Mouse (Mus musculus) heart, postnatal 36 days (tissue): ENCODE measurements around the gene Tmem120b. TPM values are rescaled to one million over a fixed set of nuclear protein-coding genes. Genes with fewer than 3 reads are reported as not detected.
A peak's percentile ranks its signal among the peaks of the same experiment; 100 is the strongest.

Experiments
- DNase-seq, 2 experiments: peaks; one replicate each; pipeline ENCODE4 v3.0.0; 2021 to 2022
- intact Hi-C: fragments of 180-260 bp; cut with DNase I; formaldehyde crosslinking; loops from one replicate; pipeline ENCODE4 v1.15.1; 2025
- total RNA-seq, 2 experiments: library from RNA; stranded (reverse); gene quantifications; 2 replicates each; pipeline ENCODE4 v1.2.3; 2021

Gene Tmem120b
- total RNA-seq, result 10 to 100 TPM in 1 of 2 experiments, 1 to 10 TPM in 1; 7.3 to 10.7 TPM

DNA sequence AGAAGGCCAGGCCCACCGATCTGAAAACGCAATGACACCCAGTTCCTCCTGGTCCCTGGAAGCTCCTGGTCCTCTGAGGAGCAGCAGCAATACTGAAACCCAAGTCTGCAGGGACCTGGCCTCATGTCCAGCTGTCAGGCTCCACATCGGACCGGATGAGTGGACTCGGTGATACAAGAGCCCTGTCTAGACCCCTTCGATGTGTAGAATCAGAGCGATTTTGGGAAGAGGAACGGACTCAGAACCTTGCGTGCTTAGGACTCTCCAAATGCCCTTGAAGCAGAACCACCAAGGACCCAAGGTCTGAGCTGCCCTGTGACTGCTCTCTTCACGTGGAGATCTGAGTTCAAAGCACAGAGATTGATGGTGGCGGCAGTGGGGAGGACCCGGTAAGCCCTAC, at the start of gene Tmem120b:
Gene Tmem120b, plus strand, starts transcription at position 301 of the 400 bp plus-strand sequence.
- no peak for DNase-seq
- intact Hi-C loops, result no loop called here

DNA sequence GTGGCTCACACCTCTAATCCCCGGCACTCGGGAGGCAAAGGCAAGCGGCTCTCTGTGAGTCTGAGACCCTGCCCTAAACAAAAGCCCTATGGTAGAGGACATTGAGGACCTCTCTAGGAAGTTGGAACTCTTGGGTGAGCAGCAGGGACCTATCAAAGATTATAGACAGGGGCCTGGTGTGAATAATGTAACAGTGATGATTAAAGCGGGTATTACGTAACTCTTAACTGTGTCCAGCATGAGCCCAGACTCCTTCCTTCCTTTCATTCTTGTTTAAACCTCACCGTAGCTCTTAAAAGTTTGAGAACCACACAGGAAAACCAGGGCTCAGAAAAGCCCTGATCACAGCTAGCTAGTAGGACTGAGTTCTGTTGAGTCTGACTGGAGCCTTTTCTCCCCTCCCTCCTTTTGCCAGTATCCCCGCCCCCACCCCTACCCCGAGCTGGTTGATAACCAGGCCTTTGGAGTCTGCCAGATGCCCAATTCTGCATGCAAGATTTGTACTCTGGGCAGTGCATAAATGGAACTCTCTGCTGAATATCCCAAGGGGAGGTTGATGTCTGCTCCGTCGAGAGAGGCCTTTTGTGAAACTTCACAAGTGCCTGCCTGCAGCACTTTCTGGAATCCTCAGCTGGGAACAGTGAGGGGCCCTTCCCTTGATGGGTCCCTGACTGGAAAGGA, 48.7 kb upstream of the Tmem120b start:
- peak in 1 of 2 experiments; percentile 42 for DNase-seq
- intact Hi-C loops, result no loop called here

DNA sequence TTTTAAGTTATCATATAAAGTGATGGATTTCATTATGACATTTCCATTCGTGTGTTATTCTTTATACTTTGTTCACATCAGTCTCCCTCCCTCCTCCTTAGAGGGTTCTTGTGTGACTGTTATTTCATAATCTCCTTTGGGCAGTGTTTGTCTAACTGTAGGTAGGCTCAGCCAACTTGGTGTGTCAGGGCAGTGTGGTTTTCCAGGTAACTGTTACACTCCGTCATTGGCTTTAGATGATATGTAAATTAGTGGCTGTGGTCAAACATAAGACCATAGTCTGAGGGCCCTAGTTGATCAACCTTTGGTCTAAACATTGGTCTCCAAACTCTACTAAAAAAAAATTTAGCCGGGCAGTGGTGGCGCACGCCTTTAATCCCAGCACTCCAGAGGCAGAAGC, 47.8 kb upstream of the Tmem120b start:
- intact Hi-C loops, result no loop called here

DNA sequence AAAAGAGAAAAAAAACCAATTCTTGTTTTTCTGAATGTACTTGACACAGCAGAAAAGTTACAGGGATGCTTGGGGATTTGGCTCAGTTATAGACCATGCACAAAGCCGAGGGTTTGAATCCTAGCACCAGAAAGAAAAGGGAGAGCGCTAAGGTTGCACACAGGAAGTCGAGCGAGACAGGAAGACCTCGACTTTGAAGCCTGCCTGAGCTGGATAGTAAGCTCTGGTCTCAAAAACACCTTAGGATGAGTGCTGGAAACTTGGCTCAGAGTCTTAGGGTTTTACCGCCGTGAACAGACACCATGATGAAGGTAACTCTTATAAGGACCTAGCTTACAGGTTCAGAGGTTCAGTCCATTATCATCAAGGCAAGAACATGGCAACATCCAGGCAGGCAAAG, 46.8 kb upstream of the Tmem120b start:
- intact Hi-C loops, result no loop called here
- DNase-seq, result no peak

More for the DNA sequence above, 47.8 kb upstream of the Tmem120b start:
- no peak for DNase-seq

DNA sequence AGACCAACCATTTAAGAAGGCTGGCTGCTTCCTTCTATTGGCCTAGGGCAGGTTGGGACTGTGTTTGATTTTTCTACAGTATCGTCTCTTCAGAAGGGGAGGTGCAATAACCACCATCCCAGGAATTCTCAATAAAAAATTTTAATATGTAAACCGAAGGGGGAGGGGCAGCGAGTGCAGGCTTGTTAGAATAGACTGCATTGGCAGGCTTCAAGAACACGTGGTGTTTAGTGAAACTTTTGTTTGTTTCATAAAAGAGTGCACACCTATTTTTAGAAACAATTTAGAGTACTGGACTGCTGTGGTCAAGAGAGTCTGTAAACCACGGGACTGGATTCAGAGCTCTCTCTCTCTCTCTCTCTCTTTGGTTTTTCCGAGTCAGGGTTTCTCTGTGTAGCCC, 45.2 kb upstream of the Tmem120b start:
- intact Hi-C loops, result no loop called here
- no peak for DNase-seq

DNA sequence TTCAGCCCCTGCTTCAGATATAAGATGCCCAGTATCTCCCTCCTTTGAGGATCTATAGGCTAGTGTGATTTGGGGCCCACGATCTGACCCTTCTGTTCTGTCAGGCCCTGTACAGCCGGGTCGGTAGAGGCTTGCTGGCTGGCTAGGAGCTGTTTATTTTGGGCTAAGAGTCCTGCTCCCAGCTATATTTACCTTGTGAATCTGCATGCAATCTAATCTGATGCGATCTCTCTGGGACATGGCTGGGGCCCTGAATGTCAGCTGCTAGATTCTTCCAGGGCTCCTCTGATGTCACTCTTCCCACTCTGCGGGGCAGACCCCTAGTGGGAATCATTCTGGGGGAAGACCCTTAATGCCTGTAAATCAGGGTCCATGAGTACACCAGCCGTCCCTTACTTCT, 43.9 kb upstream of the Tmem120b start:
- intact Hi-C loops, result no loop called here
- DNase-seq, result no peak

DNA sequence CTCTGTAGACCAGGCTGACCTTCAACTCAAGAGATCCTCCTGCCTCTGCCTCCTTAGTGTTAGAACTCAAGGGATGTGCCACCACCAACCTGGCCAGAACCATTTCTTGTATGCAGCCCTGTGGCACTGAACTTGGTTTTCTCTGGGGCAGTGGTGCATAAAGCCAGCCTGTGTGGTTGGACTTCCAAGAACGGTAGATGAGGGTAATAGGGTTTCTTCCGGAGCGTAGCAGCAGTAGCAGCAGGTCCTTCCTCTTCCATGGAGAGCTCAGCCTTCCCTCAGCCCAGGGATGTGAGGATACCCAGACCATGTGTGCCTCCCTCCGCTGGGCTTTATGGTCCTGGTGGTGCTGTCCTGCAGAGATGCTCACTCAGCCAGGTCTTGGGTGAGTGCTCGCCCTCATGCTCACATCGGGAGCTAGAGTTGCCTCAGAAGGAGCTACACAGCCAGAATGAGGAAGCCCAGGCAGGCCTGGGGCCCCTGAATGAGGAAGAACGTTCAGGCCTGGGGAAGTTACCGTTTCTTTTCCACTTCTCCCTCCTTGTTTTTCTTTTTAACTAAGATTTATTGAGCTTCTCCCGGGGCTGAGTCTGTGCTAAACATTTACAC, 43.1 kb upstream of the Tmem120b start:
- intact Hi-C loops, result no loop called here
- DNase-seq, result peak in 1 of 2 experiments; percentile 25

DNA sequence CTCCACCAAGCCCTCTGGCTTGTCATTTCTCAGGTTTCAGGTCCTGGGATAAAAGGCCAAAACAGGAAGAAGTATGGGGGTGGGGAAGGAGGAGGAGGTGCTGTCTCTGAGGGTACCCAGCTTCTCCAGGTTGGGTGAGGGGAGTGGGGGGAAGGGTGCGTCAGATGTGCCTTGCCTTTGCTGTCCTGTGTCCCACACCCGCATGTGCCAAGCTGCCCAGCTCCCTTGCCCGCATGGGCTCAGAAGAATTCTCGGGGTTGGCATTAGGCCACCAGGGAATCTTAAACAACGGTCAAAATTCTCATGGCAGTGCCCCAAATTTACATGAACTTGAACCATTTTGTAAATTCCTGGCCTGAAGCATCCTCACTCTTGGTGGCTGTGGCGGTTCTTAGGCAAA, 41.8 kb upstream of the Tmem120b start:
- intact Hi-C loops, result no loop called here
- DNase-seq, result no peak

DNA sequence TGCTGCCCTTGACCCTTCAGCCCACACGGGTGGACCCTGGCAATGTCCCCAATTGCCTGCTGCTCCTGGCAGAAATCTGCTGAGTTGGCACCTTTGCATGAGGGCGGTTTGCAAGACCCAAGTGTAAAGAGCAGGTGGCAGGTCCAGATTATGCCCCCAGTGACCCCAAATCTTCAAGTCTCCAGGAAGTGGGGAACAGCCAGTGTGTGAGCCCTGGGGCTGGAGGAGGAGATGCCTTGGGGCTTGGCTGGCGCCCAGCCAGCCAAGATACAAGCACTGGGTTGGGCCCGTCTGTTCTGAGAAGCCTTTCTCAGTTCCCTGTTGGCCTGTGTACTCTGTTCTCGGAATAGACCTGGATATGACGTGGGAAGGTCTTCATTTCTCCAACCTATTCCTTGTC, 40.8 kb upstream of the Tmem120b start:
- intact Hi-C loops, result no loop called here

DNA sequence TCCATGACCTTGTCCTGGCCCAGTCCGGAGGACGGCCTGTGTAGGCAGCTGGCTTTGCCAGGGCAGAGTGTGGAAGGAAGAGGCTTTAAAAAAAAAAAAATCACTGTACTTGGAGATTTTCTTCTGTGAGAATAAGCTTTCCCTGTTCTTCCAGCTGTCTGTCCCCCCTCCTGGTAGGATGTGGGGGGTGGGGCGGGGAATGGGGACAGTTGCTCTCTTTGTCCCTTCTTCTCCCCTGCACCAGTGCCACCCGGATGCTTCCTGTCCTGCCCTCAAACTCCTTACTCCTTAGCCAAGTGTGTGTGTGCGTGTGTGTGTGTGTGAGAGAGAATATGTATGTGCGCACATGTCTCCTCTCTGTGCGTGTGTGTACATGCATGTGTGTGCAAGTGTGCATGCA, 38.5 kb upstream of the Tmem120b start:
- intact Hi-C loops, result no loop called here
- no peak for DNase-seq

More for the DNA sequence above, 40.8 kb upstream of the Tmem120b start:
- DNase-seq, result peak in 1 of 2 experiments; percentile 31

DNA sequence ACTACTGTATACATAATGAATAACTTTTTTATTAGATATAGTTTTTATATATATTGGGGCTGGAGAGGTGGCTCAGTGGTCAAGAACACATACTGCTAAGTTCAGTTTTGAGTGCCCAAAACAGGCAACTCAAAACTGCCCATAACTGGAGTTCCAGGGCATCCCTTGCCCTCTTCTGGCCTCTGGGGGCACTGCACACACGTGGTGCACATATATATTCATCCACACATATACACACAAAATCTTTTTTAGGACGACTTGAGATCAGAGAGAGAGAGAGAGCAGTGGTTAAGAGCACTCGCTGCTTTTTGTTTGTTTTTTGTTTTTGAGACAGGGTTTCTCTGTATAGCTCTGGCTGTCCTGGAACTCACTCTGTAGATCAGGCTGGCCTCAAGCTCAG, 36.9 kb upstream of the Tmem120b start:
- intact Hi-C loops, result no loop called here
- DNase-seq, result no peak

DNA sequence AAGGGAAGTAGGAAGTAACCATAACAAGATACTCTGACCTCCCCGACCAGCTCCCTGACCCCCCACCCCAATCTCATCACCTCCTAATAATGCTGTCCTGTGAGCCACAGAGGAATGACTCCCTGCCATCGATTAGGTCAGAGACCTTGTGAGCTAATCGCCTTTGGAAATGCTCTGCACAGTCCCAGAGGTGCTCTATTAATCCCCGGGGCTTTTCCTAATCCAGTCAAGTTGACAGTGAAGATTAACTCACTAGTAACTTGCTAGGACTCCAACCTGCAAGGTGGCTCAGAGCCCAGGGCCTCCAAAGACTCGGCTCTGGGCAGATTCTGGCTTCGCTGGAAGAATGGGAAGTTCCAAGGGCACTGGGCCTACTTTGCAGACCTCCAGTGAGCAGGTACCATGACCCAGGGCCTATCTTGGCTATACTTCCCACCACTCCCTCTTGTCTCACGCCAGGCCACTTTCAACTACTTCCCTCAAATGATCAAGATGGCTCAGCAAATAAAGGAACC, 34.5 kb upstream of the Tmem120b start:
- intact Hi-C loops, result no loop called here
- DNase-seq, result no peak

DNA sequence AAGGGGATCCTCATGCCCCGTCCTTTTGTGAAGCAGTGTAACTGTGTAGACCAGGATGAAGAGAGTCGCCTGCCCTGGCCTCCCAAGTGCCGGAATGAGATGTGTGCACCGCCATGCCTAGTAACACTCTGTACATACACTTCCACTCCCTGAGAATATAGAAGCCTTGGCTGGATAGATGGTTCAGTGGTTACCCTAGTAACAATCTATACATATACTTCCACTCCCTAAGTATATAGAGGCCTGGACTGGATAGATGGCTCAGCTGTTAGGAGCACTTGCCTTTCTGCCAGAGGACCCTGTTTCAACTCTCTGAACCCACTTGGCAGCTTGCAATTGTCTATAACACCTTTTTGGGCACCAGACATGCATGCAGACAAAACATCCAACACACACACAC, 33.1 kb upstream of the Tmem120b start:
- no peak for DNase-seq
- intact Hi-C loops, result no loop called here

DNA sequence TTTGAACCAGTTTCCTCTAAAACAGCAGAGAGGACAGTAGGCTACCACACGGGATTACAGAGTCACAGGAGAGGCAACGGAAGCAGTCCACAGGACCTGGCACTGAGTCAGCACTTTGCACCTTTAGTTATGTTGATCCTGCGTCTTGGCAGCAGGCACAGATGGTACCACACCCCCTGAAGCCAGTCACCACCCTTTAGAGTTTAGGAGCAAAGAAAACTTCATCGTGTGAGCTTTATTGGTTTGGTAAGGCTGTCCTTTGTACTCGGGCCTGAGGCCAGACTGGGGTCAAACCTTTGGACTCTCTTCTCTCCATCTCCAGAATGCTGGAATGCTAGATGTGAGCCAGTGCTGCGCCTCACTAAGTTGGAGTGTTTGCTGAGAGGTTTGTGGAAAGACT, 32.7 kb upstream of the Tmem120b start:
- intact Hi-C loops, result no loop called here
- no peak for DNase-seq

DNA sequence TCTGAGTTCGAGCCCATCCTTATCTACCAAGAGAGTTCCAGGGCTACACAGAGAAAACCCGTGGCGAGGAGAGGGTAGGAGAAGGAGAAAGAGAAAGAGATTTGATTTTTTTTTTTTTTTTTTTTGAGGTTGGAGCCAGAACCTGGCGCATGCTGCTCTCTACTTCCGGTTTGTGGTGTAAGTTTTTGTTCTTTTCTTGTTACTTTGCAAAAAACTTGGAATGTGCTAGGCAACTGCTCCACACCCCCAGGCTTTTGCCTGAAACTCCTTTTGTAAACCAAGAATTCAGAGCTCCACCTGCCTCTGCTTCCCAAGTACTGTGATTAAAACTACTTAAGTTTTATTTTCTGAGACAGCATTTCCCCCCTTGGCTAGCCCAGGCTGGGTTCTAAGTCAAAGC, 30.1 kb upstream of the Tmem120b start:
- intact Hi-C loops, result no loop called here
- DNase-seq, result no peak

DNA sequence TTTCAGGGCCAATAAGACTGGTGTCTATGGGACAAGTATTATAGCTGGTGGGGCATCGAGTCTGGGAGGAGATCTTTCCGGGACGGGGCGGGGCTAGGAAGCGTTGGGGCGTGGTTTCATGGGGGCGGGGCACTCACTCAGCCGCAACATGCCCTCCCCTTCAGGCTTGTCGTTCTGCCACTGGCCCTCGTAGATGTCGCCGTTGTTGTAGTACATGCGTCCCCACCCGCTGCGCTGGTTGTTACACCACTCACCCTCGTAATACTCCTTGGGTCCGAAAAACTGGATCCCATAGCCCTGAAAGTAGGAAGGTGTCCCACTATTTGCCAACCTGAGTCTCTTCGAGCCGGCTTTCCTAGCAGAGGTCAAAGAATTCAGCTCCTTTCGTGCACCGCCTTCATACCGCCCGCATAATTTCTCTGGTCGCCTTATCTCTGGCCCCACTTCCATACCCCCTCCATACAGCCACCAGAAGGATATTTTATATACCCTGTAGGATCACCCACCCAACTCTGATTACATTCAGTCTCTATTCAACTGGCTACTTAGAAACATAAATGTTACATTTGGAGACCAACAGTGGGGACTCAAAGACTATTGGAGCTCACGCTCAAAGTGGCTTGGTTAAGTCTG, 29.0 kb upstream of the Tmem120b start:
- peak; percentile 78 to 86 for DNase-seq
- intact Hi-C loops, result no loop called here

DNA sequence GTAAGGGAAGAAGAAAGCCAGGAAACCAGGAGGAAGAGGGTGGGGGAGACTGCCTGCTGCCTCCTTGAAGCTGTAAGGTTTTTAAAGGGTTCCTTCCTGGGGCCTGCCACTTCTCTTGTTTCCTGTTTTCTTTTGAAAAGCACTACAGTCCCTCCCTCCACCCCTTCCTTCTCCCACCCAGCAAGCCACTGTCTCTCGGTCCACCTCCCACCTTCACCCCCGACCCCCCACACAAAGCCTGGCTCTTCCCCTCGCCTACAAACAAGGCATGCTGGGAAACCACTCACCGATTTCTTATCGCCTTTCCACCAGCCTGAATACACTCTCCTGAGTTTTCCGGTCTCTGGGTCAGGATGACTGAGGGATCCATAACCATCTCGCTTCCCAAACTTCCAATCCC, 27.4 kb upstream of the Tmem120b start:
- intact Hi-C loops, result no loop called here
- DNase-seq, result no peak

DNA sequence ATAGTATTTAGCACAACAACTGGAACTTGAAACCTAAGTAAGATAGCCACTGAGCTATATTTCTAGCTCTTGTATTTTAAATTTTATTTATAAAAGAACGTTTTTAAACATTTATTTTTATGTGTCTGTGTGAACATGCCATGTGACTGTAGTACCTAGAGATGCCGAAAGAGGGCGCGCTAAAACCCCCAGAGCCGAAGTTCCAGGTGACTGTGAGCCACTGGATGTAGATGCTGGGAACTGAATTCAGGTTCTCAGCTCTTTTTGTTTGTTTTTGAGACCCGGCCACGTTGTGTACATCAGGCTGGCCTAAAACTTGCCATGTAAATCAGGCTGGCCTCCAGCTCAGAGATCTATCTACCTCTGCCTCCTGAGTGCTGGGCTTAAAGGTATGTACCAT, 24.4 kb upstream of the Tmem120b start:
- DNase-seq, result no peak
- intact Hi-C loops, result no loop called here

DNA sequence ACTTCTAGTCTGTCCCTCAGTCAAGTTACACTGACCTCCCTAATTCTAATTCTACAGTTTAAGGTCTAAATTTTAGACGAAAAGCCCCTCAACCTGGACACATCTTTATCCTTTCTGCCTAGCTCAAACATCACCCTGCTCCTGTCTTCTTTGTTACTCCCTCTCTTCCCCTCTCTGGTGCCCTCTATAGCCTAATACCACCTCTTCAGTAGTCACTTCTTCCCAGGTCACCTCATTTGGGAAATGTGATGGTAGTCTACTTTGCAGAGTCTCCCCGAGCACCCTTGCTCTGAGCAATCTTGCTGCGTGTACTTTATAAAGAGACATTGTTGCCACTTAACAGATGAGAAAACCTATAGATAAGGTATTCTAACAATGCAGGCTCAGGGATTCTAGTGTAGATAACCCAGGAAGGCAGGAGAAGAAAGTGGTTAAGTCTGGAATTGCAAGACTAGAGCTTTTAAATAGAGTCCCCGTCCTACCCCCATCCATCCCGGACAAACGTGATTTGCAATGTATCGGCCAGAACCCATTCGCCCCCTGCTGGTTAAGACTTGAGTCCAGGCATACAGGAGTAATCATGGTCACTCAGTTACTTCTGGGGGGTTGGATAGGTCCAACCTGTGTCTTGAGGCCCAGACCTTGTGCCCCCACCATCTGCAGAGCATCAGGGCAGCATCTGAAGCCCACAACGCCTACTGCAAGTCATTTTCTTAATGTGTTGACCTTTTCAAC, 22.5 kb upstream of the Tmem120b start:
- DNase-seq, result peak; percentile 76 to 77
- intact Hi-C loops, result loop anchor here (1.0 kb wide), 3 partner anchors 32 to 120 kb away; no protein-coding TSS in a partner anchor

DNA sequence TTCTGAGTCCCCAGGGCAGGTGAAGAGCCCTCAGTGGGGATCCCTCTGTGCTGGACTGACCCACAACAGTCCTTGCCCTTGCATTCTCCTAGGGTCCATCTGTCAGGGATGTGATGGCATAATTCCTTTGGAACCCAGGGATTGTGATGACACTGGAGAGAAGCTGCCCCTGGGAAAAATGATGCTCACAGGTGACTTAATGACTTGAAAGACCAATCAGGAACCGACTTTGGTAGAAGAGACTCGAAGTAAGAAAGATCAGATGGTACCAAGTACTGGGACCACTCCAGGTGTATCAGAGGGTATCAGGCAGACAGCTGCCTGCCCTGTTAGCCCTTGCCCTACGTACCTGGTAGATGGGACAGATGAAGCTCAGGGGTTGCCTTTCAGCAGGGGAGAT, 21.3 kb upstream of the Tmem120b start, which contains the start of gene Morn3:
Gene Morn3, minus strand, starts transcription at position 101 of the 400 bp plus-strand sequence.
- intact Hi-C loops, result loop anchor here (1.0 kb wide), 3 partner anchors 34 to 122 kb away; no protein-coding TSS in a partner anchor
- DNase-seq, result no peak

DNA sequence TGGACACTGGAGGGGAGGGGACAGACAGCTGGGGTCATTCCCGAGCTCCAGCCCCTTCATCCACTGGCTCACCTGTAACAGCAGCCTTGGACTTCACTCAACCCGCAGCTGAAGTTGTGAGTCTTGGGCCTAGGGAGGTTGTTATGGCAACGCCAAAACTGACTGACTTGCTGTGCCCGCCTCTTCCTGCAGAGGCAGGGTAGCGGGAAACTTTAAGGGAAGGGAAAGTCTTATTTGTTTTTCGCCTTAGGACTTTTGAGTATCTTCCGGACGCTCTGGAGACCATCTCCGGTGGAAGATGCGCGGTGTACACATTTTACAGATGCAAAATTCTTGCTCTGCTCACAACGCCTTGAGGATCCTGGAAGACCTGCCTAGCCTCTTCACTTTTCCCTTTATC, 18.9 kb upstream of the Tmem120b start:
- intact Hi-C loops, result no loop called here
- no peak for DNase-seq
